Mouse (Mus musculus): ENCODE measurements at regions not wholly inside any gene's neighbourhood (a gene's known extent, or its start where the extent isn't known, plus 50 kb on each side); places are given as distances from the start of the nearest gene placed in this dataset.

DNA sequence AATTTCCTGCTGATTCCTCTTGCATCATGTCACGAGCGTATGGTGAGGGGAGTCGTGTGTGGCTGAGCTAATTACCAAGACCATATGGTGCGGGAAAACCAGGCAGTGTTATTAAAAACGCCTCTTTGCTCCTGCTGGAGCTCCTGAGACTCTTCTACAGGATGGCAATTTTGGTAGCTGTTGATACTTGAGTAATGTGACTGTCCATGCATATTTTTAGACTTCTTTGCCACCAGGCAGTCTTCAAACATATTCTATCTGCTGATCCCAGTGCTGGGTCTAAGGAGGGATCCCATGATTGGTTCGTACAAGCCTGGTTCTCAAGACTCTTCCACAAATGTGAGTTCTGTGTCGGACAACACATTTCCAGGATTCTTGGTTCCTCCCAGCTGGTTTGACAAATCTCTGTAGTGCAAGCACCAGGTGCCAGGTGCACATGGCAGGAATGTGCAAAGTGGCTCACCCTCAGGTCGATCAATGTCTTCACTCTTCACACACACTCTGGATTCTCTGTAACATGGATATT lies 52.3 kb upstream of the Gm11983 start:
- no peaks in the 10 kb centered on the region for H3K9me3 ChIP-seq
- WGBS = 75% methylated on average over 8 of the region's 8 CpGs
- DNase-seq (ENCODE audit: low spot score) = no peak

DNA sequence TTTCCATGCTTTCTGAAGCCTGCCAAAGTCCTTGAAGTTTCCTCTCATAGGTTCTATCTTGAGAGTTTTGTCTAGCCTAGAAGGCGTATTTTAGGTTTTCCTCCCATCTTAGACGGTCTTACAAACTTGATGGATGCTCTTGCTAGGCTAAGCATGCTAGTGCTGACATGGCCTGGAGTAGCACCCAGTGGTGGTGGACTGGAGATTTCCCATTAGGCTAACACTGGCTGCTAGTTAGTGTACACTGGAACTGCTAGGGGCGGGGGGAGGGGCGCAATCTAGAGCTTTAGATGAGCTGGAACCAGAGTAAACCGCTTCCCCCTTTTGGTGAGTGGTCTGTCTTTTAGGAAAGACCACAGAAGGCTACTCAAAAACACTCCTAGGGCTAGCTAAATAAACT lies 51.7 kb upstream of the Gm11983 start:
- no peak overlapping the region for H3K4me3 ChIP-seq
- 91% methylated on average over 5 of the region's 5 CpGs for WGBS
- H3K36me3 ChIP-seq (replicated peaks) = no peaks in the 10 kb centered on the region
- no peak for DNase-seq (ENCODE audit: low spot score)
- no peak overlapping the region for H3K27ac ChIP-seq (replicated peaks)
- H3K9me3 ChIP-seq = no peaks in the 10 kb centered on the region
- no peaks in the 10 kb centered on the region for H3K27me3 ChIP-seq (replicated peaks; ENCODE audit: low read depth, poor library complexity, severe bottlenecking)
- H3K4me1 ChIP-seq = 0 out of 2 replicates have a peak, but pooled peaks cover 8% of the 10 kb centered on the region

More for the DNA sequence above, 52.3 kb upstream of the Gm11983 start:
- Histone ChIP-seq H3K27me3 (replicated peaks; ENCODE audit: low read depth, poor library complexity, severe bottlenecking) (no peaks in the 10 kb centered on the region), H3K27ac (replicated peaks) (no peak overlapping the region), H3K4me3 (no peak overlapping the region), H3K4me1 (peaks cover 12% of the 10 kb centered on the region), H3K36me3 (replicated peaks) (no peaks in the 10 kb centered on the region)

Measured in embryonic facial prominence, embryonic 10.5 days (tissue).